Mouse (Mus musculus) Muller cell, postnatal 12 days (primary cell): ENCODE results near the gene Slc2a8.
"Not testable (repeated sequence)": the region's sequence is repeated elsewhere in the genome, so short reads cannot be mapped to it uniquely, and the experiment has no call there.

ENCODE experiments used
- DNase-seq: peaks from one replicate; pipeline ENCODE4 v3.0.0-alpha.2; 2015; ENCODE audit errors: inconsistent ontology term

Slc2a8 gene

GRCm38 (mm10) chr2:32981725-32982271, at the start of gene Slc2a8:
Gene Slc2a8 (minus strand): TSS chr2:32982083.
- peak; percentile 94 for DNase-seq

- DNase-seq = no peak
Measured at GRCm38 (mm10) chr2:33025040-33025439, 43.2 kb upstream of the Slc2a8 start.

GRCm38 (mm10) chr2:33024564-33024963, 42.7 kb upstream of the Slc2a8 start:
- DNase-seq = peak; percentile 55

- DNase-seq = no peak
Measured at GRCm38 (mm10) chr2:33022846-33023245, 41.0 kb upstream of the Slc2a8 start.

GRCm38 (mm10) chr2:33018026-33018425, 36.1 kb upstream of the Slc2a8 start:
- DNase-seq = peak; percentile 33

- no peak for DNase-seq
Measured at GRCm38 (mm10) chr2:33017191-33017590, 35.3 kb upstream of the Slc2a8 start.

- DNase-seq = no peak
Measured at GRCm38 (mm10) chr2:33014877-33015276, 33.0 kb upstream of the Slc2a8 start.

- DNase-seq = not testable (repeated sequence)
Measured at GRCm38 (mm10) chr2:33009055-33009454, 27.2 kb upstream of the Slc2a8 start.

GRCm38 (mm10) chr2:33005041-33005440, 23.2 kb upstream of the Slc2a8 start:
- DNase-seq = no peak

GRCm38 (mm10) chr2:33002144-33002543, 20.3 kb upstream of the Slc2a8 start:
- DNase-seq = no peak

GRCm38 (mm10) chr2:32999752-33000151, 17.9 kb upstream of the Slc2a8 start:
- DNase-seq = no peak

GRCm38 (mm10) chr2:32997792-32998191, 15.9 kb upstream of the Slc2a8 start:
- no peak for DNase-seq

GRCm38 (mm10) chr2:32997081-32997480, 15.2 kb upstream of the Slc2a8 start:
- DNase-seq = peak; percentile 9

- no peak for DNase-seq
Measured at GRCm38 (mm10) chr2:32992130-32992529, 10.2 kb upstream of the Slc2a8 start.

GRCm38 (mm10) chr2:32990167-32990832, 8.4 kb upstream of the Slc2a8 start:
- no peak for DNase-seq

- DNase-seq = no peak
Measured at GRCm38 (mm10) chr2:32989376-32989775, 7.5 kb upstream of the Slc2a8 start.

GRCm38 (mm10) chr2:32985844-32986243, 4.0 kb upstream of the Slc2a8 start:
- DNase-seq = no peak

GRCm38 (mm10) chr2:32983617-32984016, 1.7 kb upstream of the Slc2a8 start:
- peak; percentile 62 for DNase-seq

GRCm38 (mm10) chr2:32982700-32983099, 817 bp upstream of the Slc2a8 start:
- DNase-seq = no peak

GRCm38 (mm10) chr2:32981281-32981680, 602 bp downstream of the Slc2a8 start:
- no peak for DNase-seq

GRCm38 (mm10) chr2:32979675-32980074, 2.2 kb downstream of the Slc2a8 start:
- no peak for DNase-seq

- no peak for DNase-seq
Measured at GRCm38 (mm10) chr2:32978675-32979074, 3.2 kb downstream of the Slc2a8 start.

- DNase-seq = no peak
Measured at GRCm38 (mm10) chr2:32977114-32977513, 4.8 kb downstream of the Slc2a8 start.

- DNase-seq = no peak
Measured at GRCm38 (mm10) chr2:32974216-32974615, 7.7 kb downstream of the Slc2a8 start.
